8 mouse cellular contexts compared by ENCODE assay signal in genomic region chr9:30896752-30897151, GRCm38 (mm10). TPM values are rescaled to one million over a fixed set of nuclear protein-coding genes. Genes with fewer than 3 reads are reported as not detected.
DNase-seq lines count a peak whose midpoint lies in the region; ATAC-seq and TF ChIP-seq lines count a peak whose summit lies in the region.

No protein-coding gene starts in this region.

- 70% methylated on average over 5 of the region's 5 CpGs for WGBS in liver, postnatal 0 days (ENCODE audit: insufficient replicate concordance)
- 84% methylated on average over 5 of the region's 5 CpGs for WGBS in liver, embryonic 11.5 days
- WGBS in heart, embryonic 13.5 days: 47% methylated on average over 5 of the region's 5 CpGs
- WGBS in large intestine, adult 2 months: 34% methylated on average over 5 of the region's 5 CpGs

- TF ChIP-seq CTCF in liver, postnatal 0 days (IDR thresholded peaks at IDR 0.05; ENCODE audit: low read depth): no peak

- no peaks in the 10 kb centered on the region for H3K9me3 ChIP-seq in liver, postnatal 0 days (ENCODE audit: low read length)
- H3K9me3 ChIP-seq in liver, embryonic 11.5 days (ENCODE audit: control insufficient read depth, low read length): no peaks in the 10 kb centered on the region
- no peaks in the 10 kb centered on the region for H3K9me3 ChIP-seq in heart, embryonic 13.5 days

- peak overlapping the region; percentile 62 for H3K27ac ChIP-seq in liver, postnatal 0 days (ENCODE audit: low read depth)
- H3K27ac ChIP-seq in liver, embryonic 11.5 days (ENCODE audit: low read depth, low read length): no peak overlapping the region
- H3K27ac ChIP-seq in heart, embryonic 13.5 days (replicated peaks): peak overlapping the region; percentile 86

- no peak overlapping the region for H3K4me3 ChIP-seq in liver, postnatal 0 days (ENCODE audit: low read depth, low read length)
- no peak overlapping the region for H3K4me3 ChIP-seq in liver, embryonic 11.5 days (ENCODE audit: low read depth, low read length)
- no peak overlapping the region for H3K4me3 ChIP-seq in heart, embryonic 13.5 days

- TF ChIP-seq EP300 in liver, postnatal 0 days (IDR thresholded peaks at IDR 0.05; ENCODE audit: low read depth): peak; percentile 24; the same call in 1 of the 2 replicates

- ATAC-seq in liver, postnatal 0 days: peak; percentile 98
- no peak for ATAC-seq in liver, embryonic 11.5 days (replicated peaks; ENCODE audit: low FRiP score)
- peak; percentile 63; the same call in 1 of the 2 replicates for ATAC-seq in heart, embryonic 13.5 days (ENCODE audit: extremely low read depth, insufficient number of reproducible peaks, low FRiP score, low TSS enrichment)

- H3K27me3 ChIP-seq in liver, postnatal 0 days (ENCODE audit: insufficient read depth, low read length): no peaks in the 10 kb centered on the region
- H3K27me3 ChIP-seq in liver, embryonic 11.5 days (replicated peaks; ENCODE audit: control insufficient read depth, insufficient read depth, low read length): no peaks in the 10 kb centered on the region
- no peaks in the 10 kb centered on the region for H3K27me3 ChIP-seq in heart, embryonic 13.5 days (replicated peaks)

- DNase-seq in liver, postnatal 0 days: peak; percentile 87
- no peak for DNase-seq in liver, embryonic 11.5 days (ENCODE audit: low spot score)
- DNase-seq in cerebellum, adult 11-12 months: peak; percentile 58
- peak; percentile 80 for DNase-seq in large intestine, adult 2 months (ENCODE audit: low read depth, low spot score)
- DNase-seq in ovary, postnatal 10 days (ENCODE audit: low spot score): peak; percentile 45
- no peak for DNase-seq in thymus, postnatal 10 days (ENCODE audit: low spot score in 2 of 2)
- no peak for DNase-seq in spleen, adult 12 weeks (ENCODE audit: low spot score)

- no peaks in the 10 kb centered on the region for H3K36me3 ChIP-seq in liver, postnatal 0 days (replicated peaks; ENCODE audit: insufficient read depth, low read length)
- H3K36me3 ChIP-seq in liver, embryonic 11.5 days (ENCODE audit: control insufficient read depth, insufficient read depth, low read length): no peaks in the 10 kb centered on the region
- H3K36me3 ChIP-seq in heart, embryonic 13.5 days: peaks cover 22% of the 10 kb centered on the region

- H3K9ac ChIP-seq in liver, postnatal 0 days (replicated peaks): no peak overlapping the region
- no peak overlapping the region for H3K9ac ChIP-seq in liver, embryonic 11.5 days (ENCODE audit: low read depth, low read length)
- no peak overlapping the region for H3K9ac ChIP-seq in heart, embryonic 13.5 days

- H3K4me2 ChIP-seq in liver, postnatal 0 days (ENCODE audit: low read depth, low read length): no peak overlapping the region
- H3K4me2 ChIP-seq in liver, embryonic 11.5 days: no peak overlapping the region
- no peak overlapping the region for H3K4me2 ChIP-seq in heart, embryonic 13.5 days

- peaks cover 13% of the 10 kb centered on the region for H3K4me1 ChIP-seq in liver, postnatal 0 days (ENCODE audit: insufficient read depth)
- H3K4me1 ChIP-seq in liver, embryonic 11.5 days (replicated peaks; ENCODE audit: control insufficient read depth, insufficient read depth, low read length): no peaks in the 10 kb centered on the region
- peaks cover 22% of the 10 kb centered on the region for H3K4me1 ChIP-seq in heart, embryonic 13.5 days

RNA-seq across cellular contexts. Expression of gene Adamts15, which starts 25.5 kb away (rescaled TPM):
- 0.81 and 1.1 TPM in 2 replicates for polyA plus RNA-seq in liver, postnatal 0 days (2015; fragmentation: Nextera tagmentation; extraction: Ambion mirVana)
- polyA plus RNA-seq in liver, embryonic 11.5 days (2014; fragmentation: Nextera tagmentation; extraction: Ambion mirVana): 2.5 and 3.0 TPM in 2 replicates
- 7.9 and 9.0 TPM in 2 replicates for polyA plus RNA-seq in heart, embryonic 13.5 days (2015; fragmentation: Nextera tagmentation; extraction: Ambion mirVana)
- polyA plus RNA-seq in large intestine, adult 2 months (2012; rRNA removed): 4.8 and 8.5 TPM in 2 replicates

RNA-seq across cellular contexts. Expression of gene Adamts8, which starts 45.6 kb away (rescaled TPM):
- 0.05 and 0.06 TPM in 2 replicates for polyA plus RNA-seq in liver, postnatal 0 days (2015; fragmentation: Nextera tagmentation; extraction: Ambion mirVana)
- polyA plus RNA-seq in liver, embryonic 11.5 days (2014; fragmentation: Nextera tagmentation; extraction: Ambion mirVana): 0.12 and 0.19 TPM in 2 replicates
- polyA plus RNA-seq in heart, embryonic 13.5 days (2015; fragmentation: Nextera tagmentation; extraction: Ambion mirVana): 8.1 and 8.7 TPM in 2 replicates
- polyA plus RNA-seq in large intestine, adult 2 months (2012; rRNA removed): 1.1 and 1.2 TPM in 2 replicates

Comparison
In these comparisons a context has a peak if more than half of its experiments do, and no peak if none do; other contexts are left out.
1. DNase-seq: peak in liver, postnatal 0 days (single experiment), cerebellum, adult 11-12 months (single experiment), large intestine, adult 2 months (single experiment) and ovary, postnatal 10 days (single experiment); none in liver, embryonic 11.5 days (single experiment), thymus, postnatal 10 days (0 of 2) and spleen, adult 12 weeks (single experiment).